Mouse (Mus musculus): ENCODE results near the gene Trrap. TPM values are rescaled to one million over a fixed set of nuclear protein-coding genes. Genes with fewer than 3 reads are reported as not detected.

The Trrap gene
- polyA plus RNA-seq, 1 experiment: 61.1 TPM

DNA sequence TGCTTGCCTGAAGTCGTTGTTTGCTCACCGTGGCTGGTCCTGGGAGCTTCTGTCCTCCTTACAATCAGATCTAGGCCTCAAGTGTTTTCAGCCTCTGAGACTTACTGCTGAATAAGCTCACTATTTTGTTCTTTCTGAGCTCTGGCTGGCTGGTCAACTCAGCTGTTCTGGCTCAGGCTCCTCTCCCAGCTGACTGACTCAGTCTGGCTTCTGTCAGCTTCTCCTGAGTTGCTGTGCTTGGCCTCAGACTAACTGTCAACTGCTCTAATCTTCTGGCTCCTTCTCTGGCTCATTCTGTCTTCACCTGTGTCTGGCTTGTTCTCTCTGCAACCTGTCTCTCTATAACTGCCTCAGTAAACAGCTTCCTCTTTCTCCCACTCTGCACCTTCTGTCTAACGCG lies 62.1 kb downstream of the Trrap start:
- TF ChIP-seq CTCF (IDR thresholded peaks at IDR 0.05; ENCODE audit: low read depth, low read length): no peak
- TF ChIP-seq POLR2A (IDR thresholded peaks at IDR 0.05; ENCODE audit: borderline replicate concordance, low read depth, low read length): no peak
- Histone ChIP-seq H3K27ac (ENCODE audit: insufficient read depth, low read depth, low read length) (no peak overlapping the region), H3K4me1 (ENCODE audit: control insufficient read depth, insufficient read depth, low read length) (peaks cover 10% of the 10 kb centered on the region), H3K4me3 (ENCODE audit: insufficient read depth, low read length) (no peak overlapping the region)

DNA sequence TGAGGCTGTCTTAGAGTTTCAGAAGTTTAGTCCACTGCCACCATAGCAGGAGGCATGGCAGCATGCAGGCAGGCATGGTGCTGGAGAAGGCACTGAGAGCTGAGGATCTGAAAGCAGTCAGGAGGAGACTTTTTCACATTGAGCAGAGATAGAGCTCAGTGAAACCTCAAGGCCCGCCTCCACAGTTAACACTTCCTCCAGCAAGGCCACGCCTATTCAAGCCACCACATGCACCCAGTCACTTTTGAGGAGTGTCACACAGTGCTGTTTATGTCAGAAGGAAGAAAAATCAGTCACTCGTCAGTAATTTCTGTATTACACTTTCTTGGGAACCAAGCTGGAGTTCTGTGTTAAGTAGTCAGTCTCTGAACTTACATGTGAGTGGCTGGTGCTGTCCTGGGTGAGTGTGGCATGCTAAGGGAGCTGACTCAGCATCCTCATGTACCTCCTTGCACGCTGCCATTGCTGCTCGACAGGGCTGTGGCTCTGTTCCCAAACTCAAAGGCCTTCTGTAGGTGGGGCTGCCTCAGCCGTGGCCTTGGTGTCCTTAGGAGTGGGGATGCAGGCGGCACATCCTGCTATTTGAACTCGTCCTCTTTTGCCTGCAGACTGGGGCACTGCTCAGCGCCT lies 64.4 kb downstream of the Trrap start:
- Histone ChIP-seq H3K4me1 (ENCODE audit: control insufficient read depth, insufficient read depth, low read length) (peaks cover 10% of the 10 kb centered on the region), H3K4me3 (ENCODE audit: insufficient read depth, low read length) (no peak overlapping the region)

DNA sequence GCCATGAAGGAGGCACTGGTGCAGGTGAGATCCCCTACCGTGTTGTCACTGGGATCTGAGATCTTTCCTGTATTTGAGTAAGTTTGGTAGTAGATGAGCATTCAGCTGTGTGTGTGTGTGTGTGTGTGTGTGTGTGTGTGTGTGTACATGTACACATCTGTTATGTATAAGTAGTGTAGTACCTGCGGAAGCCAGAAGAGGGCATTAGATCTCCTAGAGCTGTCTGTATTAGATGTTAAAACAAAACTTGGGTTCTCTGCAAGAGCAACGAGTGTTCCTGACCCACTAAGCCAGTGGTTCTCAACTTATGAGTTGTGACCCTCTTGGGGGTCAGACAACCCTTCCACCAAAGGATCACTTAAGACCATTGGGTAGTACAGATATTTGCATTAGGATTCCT lies 68.6 kb downstream of the Trrap start:
- TF ChIP-seq CTCF (IDR thresholded peaks at IDR 0.05; ENCODE audit: low read depth, low read length) (no peak), POLR2A (IDR thresholded peaks at IDR 0.05; ENCODE audit: borderline replicate concordance, low read depth, low read length) (no peak)
- Histone ChIP-seq H3K27ac (ENCODE audit: insufficient read depth, low read depth, low read length) (no peak overlapping the region), H3K4me1 (ENCODE audit: control insufficient read depth, insufficient read depth, low read length) (peaks cover 10% of the 10 kb centered on the region), H3K4me3 (ENCODE audit: insufficient read depth, low read length) (no peak overlapping the region)

More for the DNA sequence above, 64.4 kb downstream of the Trrap start:
- TF ChIP-seq CTCF (IDR thresholded peaks at IDR 0.05; ENCODE audit: low read depth, low read length) (no peak), POLR2A (IDR thresholded peaks at IDR 0.05; ENCODE audit: borderline replicate concordance, low read depth, low read length) (no peak)
- H3K27ac ChIP-seq (ENCODE audit: insufficient read depth, low read depth, low read length): 0 out of 2 replicates have a peak overlapping the region, but pooled peaks have one; percentile 8

DNA sequence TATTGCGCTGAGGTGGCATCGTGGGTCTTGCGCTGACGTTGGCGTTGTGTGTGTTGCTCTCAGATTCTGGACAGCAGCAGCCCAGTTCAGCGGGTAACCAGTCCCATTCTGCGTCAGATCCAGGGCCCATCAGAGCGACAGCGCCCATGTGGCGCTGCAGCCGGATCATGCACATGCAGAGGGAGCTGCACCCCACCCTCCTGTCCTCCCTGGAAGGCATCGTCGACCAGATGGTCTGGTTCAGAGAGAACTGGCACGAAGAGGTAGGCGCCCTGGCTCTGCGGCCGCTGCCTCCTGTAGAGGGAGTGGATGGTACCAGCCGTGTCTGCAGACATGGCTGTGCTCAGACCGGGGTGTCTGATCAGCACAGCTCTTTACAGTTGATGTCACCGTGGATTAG lies 77.8 kb downstream of the Trrap start:
- Histone ChIP-seq H3K4me3 (ENCODE audit: insufficient read depth, low read length) (no peak overlapping the region), H3K4me1 (ENCODE audit: control insufficient read depth, insufficient read depth, low read length) (no peaks in the 10 kb centered on the region), H3K27ac (ENCODE audit: insufficient read depth, low read depth, low read length) (no peak overlapping the region)
- no peak for TF ChIP-seq CTCF (IDR thresholded peaks at IDR 0.05; ENCODE audit: low read depth, low read length)
- TF ChIP-seq POLR2A (IDR thresholded peaks at IDR 0.05; ENCODE audit: borderline replicate concordance, low read depth, low read length): no peak

DNA sequence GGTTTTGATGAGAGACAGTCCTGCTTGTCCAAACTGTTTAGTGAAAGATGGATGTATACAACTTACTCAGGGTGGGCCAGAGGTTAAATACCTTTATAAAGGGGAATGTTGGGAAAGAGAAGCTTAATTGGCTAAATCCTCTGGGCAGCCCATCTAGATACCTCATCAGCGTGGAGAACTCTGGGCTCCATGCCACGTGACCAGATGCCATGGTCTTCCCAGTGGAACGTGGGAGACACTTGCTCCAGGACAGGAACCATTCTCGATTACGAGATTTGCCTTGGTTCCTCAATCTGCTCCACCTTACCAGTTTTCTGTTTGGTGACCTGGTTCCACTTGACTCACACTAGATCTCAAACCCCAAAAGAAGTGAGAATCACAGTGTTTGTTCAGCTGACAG lies 81.2 kb downstream of the Trrap start:
- Histone ChIP-seq H3K4me3 (ENCODE audit: insufficient read depth, low read length) (no peak overlapping the region), H3K4me1 (ENCODE audit: control insufficient read depth, insufficient read depth, low read length) (no peaks in the 10 kb centered on the region), H3K27ac (ENCODE audit: insufficient read depth, low read depth, low read length) (no peak overlapping the region)
- TF ChIP-seq CTCF (IDR thresholded peaks at IDR 0.05; ENCODE audit: low read depth, low read length): no peak
- no peak for TF ChIP-seq POLR2A (IDR thresholded peaks at IDR 0.05; ENCODE audit: borderline replicate concordance, low read depth, low read length)

DNA sequence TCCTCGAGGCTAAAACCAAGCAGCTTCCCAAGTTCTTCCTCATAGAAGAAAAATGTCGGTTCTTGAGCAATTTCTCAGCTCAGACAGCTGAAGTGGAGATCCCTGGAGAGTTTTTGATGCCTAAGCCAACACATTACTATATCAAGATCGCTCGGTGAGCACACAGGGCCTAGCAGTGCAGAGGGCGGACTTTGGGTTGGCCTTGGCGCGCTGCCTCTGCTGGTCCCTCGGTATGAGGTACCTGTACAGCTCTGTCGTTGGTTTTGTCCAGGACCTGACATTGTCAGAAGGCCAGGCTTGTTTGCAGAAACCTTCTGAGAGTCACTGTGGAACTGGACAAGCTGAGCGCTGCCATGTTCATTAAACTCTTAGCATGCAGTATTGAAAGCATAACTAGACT lies 82.4 kb downstream of the Trrap start:
- H3K4me1 ChIP-seq (ENCODE audit: control insufficient read depth, insufficient read depth, low read length): no peaks in the 10 kb centered on the region
- no peak overlapping the region for H3K4me3 ChIP-seq (ENCODE audit: insufficient read depth, low read length)
- TF ChIP-seq POLR2A (IDR thresholded peaks at IDR 0.05; ENCODE audit: borderline replicate concordance, low read depth, low read length) (no peak), CTCF (IDR thresholded peaks at IDR 0.05; ENCODE audit: low read depth, low read length) (no peak)
- no peak overlapping the region for H3K27ac ChIP-seq (ENCODE audit: insufficient read depth, low read depth, low read length)

DNA sequence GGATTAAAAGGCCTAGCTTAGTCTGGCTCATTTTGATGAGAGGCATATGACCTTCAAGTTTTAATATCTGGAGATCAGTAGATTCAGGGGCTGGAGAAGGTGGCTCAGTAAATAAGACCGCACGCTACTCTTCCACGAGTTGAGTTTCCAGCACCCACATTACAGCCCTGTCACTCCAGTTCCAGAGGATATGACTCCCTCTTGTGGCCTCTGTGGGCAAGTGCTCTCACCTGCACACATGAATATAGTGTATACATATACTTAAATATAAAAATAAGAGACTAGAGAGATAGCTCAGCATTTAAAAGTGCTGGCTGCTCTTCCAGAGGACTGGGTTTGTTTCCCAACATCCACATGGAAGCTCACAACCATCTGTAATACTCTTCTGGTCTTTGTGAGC lies 84.3 kb downstream of the Trrap start:
- peak; percentile 42; the same call in 1 of the 2 replicates for TF ChIP-seq CTCF (IDR thresholded peaks at IDR 0.05; ENCODE audit: low read depth, low read length)
- TF ChIP-seq POLR2A (IDR thresholded peaks at IDR 0.05; ENCODE audit: borderline replicate concordance, low read depth, low read length): no peak
- no peak overlapping the region for H3K27ac ChIP-seq (ENCODE audit: insufficient read depth, low read depth, low read length)
- H3K4me3 ChIP-seq (ENCODE audit: insufficient read depth, low read length): no peak overlapping the region
- no peaks in the 10 kb centered on the region for H3K4me1 ChIP-seq (ENCODE audit: control insufficient read depth, insufficient read depth, low read length)

DNA sequence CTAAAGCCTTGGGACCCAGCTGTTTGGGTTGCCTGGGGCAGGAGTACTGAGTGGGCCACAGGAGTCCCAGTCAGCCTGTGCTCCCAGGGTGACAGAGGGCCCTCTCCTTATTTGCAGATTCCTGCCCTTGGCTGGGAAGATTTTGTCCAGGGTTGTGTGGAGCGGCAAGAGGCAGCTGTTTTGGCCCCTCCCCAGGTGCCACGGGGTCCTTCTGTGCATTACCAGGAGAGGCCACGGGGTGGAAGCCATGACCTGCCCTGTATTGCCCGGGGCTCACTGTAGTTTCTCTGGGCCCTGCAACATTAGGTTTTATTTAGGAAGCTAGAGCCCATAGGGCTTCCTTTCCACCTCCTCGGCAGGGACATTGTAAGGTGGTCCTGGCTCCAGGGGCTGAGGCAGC lies 86.4 kb downstream of the Trrap start:
- no peak overlapping the region for H3K27ac ChIP-seq (ENCODE audit: insufficient read depth, low read depth, low read length)
- no peak for TF ChIP-seq POLR2A (IDR thresholded peaks at IDR 0.05; ENCODE audit: borderline replicate concordance, low read depth, low read length)
- no peak for TF ChIP-seq CTCF (IDR thresholded peaks at IDR 0.05; ENCODE audit: low read depth, low read length)
- H3K4me3 ChIP-seq (ENCODE audit: insufficient read depth, low read length): no peak overlapping the region
- H3K4me1 ChIP-seq (ENCODE audit: control insufficient read depth, insufficient read depth, low read length): no peaks in the 10 kb centered on the region

DNA sequence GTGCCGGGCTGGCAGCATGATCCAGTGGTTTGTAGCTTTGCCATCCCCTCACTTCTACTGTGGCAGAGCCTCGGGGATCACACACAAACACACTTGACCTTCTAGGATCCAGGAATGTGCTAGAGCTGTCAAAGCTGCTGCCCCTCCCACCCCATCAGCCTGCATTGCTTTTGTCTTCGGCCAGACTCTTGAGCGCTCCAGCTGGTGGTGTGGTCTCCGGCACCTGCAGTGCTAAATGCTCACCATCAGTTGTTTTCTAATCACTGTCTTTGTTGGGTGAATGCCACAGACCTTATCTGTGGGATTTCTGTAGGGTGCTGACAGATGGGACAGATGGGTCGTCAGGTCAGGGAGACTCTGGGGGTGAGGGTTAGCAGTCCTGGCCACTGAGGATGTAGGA lies 88.4 kb downstream of the Trrap start:
- no peak overlapping the region for H3K4me3 ChIP-seq (ENCODE audit: insufficient read depth, low read length)
- H3K4me1 ChIP-seq (ENCODE audit: control insufficient read depth, insufficient read depth, low read length): no peaks in the 10 kb centered on the region
- no peak for TF ChIP-seq POLR2A (IDR thresholded peaks at IDR 0.05; ENCODE audit: borderline replicate concordance, low read depth, low read length)
- TF ChIP-seq CTCF (IDR thresholded peaks at IDR 0.05; ENCODE audit: low read depth, low read length): no peak
- H3K27ac ChIP-seq (ENCODE audit: insufficient read depth, low read depth, low read length): no peak overlapping the region

DNA sequence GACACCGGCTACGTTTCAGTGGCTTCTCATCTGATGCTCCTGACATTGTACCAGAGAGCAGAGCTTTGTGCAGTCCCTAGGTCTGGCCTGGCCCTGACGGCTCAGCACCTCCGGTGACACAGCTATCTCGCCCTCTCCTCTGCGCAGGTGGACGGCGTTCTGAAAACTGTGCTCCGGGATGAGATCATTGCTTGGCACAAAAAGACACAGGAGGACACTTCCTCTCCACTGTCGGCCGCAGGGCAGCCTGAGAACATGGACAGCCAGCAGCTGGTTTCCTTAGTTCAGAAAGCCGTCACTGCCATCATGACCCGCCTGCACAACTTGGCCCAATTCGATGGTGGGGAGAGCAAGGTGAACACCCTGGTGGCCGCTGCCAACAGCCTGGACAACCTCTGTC lies 91.0 kb downstream of the Trrap start:
- Histone ChIP-seq H3K4me3 (ENCODE audit: insufficient read depth, low read length) (no peak overlapping the region), H3K27ac (ENCODE audit: insufficient read depth, low read depth, low read length) (no peak overlapping the region), H3K4me1 (ENCODE audit: control insufficient read depth, insufficient read depth, low read length) (no peaks in the 10 kb centered on the region)
- TF ChIP-seq POLR2A (IDR thresholded peaks at IDR 0.05; ENCODE audit: borderline replicate concordance, low read depth, low read length): no peak
- no peak for TF ChIP-seq CTCF (IDR thresholded peaks at IDR 0.05; ENCODE audit: low read depth, low read length)

Data from bone marrow macrophage, adult 2 months (primary cell).